Mouse (Mus musculus) forebrain, embryonic 12.5 days (tissue): ENCODE measurements at regions not wholly inside any gene's neighbourhood (a gene's known extent, or its start where the extent isn't known, plus 50 kb on each side); places are given as distances from the start of the nearest gene placed in this dataset.

Experiments
- ATAC-seq: fragments of 200-750 bp; cut with Nextera tagmentation; 2 replicates; pipeline ENCODE4 v1.8.0; 2017; ENCODE audit warnings: moderate TSS enrichment; ENCODE audit not compliant: low FRiP score
- H3K27ac ChIP-seq: fragments of 300-500 bp; sonication (generic); 2 replicates; pipeline ENCODE4 v1.5.1; 2016; ENCODE audit warnings: mild to moderate bottlenecking
- H3K27me3 ChIP-seq: fragments of 300-500 bp; sonication (generic); 2 replicates; pipeline ENCODE4 v1.6.1; 2016; ENCODE audit warnings: mild to moderate bottlenecking
- H3K36me3 ChIP-seq: fragments of 300-500 bp; sonication (generic); replicated peaks from 2 replicates; pipeline ENCODE4 v1.6.1; 2016; ENCODE audit warnings: mild to moderate bottlenecking
- H3K4me1 ChIP-seq: fragments of 300-500 bp; sonication (generic); 2 replicates; pipeline ENCODE4 v1.6.1; 2016
- H3K4me2 ChIP-seq: fragments of 300-500 bp; sonication (generic); 2 replicates; pipeline ENCODE4 v1.6.1; 2016; ENCODE audit warnings: mild to moderate bottlenecking, moderate library complexity
- H3K4me3 ChIP-seq: fragments of 300-500 bp; sonication (generic); replicated peaks from 2 replicates; pipeline ENCODE4 v1.5.1; 2016; ENCODE audit warnings: mild to moderate bottlenecking
- H3K9ac ChIP-seq: fragments of 300-500 bp; sonication (generic); 2 replicates; pipeline ENCODE4 v1.6.1; 2016; ENCODE audit warnings: mild to moderate bottlenecking
- H3K9me3 ChIP-seq: fragments of 300-500 bp; sonication (generic); 2 replicates; pipeline ENCODE4 v1.6.1; 2016
- WGBS: fragments of 180-500 bp; shearing (Covaris S2); methylation state at CpG from one replicate; pipeline ENCODE4 v1.1.7; 2016; 5-methylcytosine and 5-hydroxymethylcytosine counted together

GRCm38 (mm10) chr5:28709626-28710025 lies 242.6 kb upstream of the Shh start:
- no peaks in the 10 kb centered on the region for H3K27me3 ChIP-seq
- no peak overlapping the region for H3K4me3 ChIP-seq
- no peaks in the 10 kb centered on the region for H3K9me3 ChIP-seq
- ATAC-seq: no peak
- H3K4me1 ChIP-seq: no peaks in the 10 kb centered on the region
- no peak overlapping the region for H3K9ac ChIP-seq
- WGBS: 85% methylated on average over 2 of the region's 2 CpGs
- H3K36me3 ChIP-seq: no peaks in the 10 kb centered on the region
- H3K4me2 ChIP-seq: no peak overlapping the region
- no peak overlapping the region for H3K27ac ChIP-seq

- H3K4me2 ChIP-seq: no peak overlapping the region
- no peaks in the 10 kb centered on the region for H3K9me3 ChIP-seq
- ATAC-seq: no peak
- no peaks in the 10 kb centered on the region for H3K36me3 ChIP-seq
- 86% methylated on average over 1 of the region's 1 CpGs for WGBS
- no peaks in the 10 kb centered on the region for H3K27me3 ChIP-seq
- H3K4me1 ChIP-seq: no peaks in the 10 kb centered on the region
- H3K27ac ChIP-seq: no peak overlapping the region
- H3K4me3 ChIP-seq: no peak overlapping the region
- no peak overlapping the region for H3K9ac ChIP-seq
These were observed 237.3 kb upstream of the Shh start for GRCm38 (mm10) chr5:28704359-28704758.

DNA sequence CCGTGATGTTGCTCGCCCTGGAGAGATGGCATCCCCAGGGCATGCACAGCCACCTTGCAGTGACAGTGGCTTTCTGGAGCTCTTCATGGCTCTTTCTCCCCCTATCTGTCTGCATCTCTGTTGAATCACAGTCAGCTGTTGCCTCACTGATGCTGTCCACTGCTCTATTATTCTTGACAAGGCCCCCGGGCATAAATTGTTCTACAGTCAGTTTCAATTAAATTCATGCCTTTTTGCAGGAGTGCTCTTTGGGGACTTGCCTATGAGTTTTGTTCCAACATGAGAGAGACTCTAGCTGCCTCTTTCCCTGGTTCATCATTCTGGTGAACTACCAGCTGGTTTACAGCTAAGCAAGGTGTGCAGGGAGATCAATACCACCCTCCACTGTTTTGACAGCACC lies 229.9 kb upstream of the Shh start:
- Histone ChIP-seq H3K9ac (no peak overlapping the region), H3K27ac (no peak overlapping the region), H3K27me3 (no peaks in the 10 kb centered on the region), H3K4me3 (no peak overlapping the region), H3K4me1 (no peaks in the 10 kb centered on the region), H3K36me3 (no peaks in the 10 kb centered on the region), H3K9me3 (no peaks in the 10 kb centered on the region), H3K4me2 (no peak overlapping the region)
- 66% methylated on average over 3 of the region's 3 CpGs for WGBS
- no peak for ATAC-seq

- no peaks in the 10 kb centered on the region for H3K27me3 ChIP-seq
- no peak overlapping the region for H3K4me2 ChIP-seq
- 89% methylated on average over 6 of the region's 6 CpGs for WGBS
These were observed 223.1 kb upstream of the Shh start for GRCm38 (mm10) chr5:28690110-28690509.

GRCm38 (mm10) chr5:28689651-28690050 lies 222.6 kb upstream of the Shh start:
- ATAC-seq: no peak

More at GRCm38 (mm10) chr5:28690110-28690509, 223.1 kb upstream of the Shh start:
- no peak overlapping the region for H3K27ac ChIP-seq
- no peak for ATAC-seq
- no peaks in the 10 kb centered on the region for H3K9me3 ChIP-seq
- H3K36me3 ChIP-seq: no peaks in the 10 kb centered on the region
- H3K4me3 ChIP-seq: no peak overlapping the region
- no peak overlapping the region for H3K9ac ChIP-seq
- H3K4me1 ChIP-seq: no peaks in the 10 kb centered on the region

DNA sequence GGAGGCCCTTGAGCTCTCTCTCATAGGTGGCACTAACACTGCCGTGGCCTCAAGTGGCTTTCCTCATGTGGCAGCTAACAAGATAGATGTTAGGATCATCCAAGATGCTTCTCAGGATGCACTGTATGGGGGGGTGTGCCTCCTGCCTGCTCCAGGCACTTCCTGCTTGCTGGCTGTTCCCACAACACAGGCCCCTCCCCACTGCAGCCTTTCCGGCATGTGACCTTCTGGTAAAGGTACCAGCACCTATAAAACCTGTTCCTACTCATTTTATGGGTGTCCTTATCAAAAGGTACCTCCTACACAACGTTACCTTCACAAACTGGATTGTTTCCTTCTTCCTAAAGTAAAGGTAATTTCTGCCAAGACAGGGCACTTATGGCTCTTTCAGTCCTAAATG lies 222.1 kb upstream of the Shh start:
- H3K27ac ChIP-seq: no peak overlapping the region

More at GRCm38 (mm10) chr5:28689651-28690050, 222.6 kb upstream of the Shh start:
- Histone ChIP-seq H3K9ac (no peak overlapping the region), H3K36me3 (no peaks in the 10 kb centered on the region), H3K9me3 (no peaks in the 10 kb centered on the region), H3K27me3 (no peaks in the 10 kb centered on the region), H3K27ac (no peak overlapping the region), H3K4me3 (no peak overlapping the region), H3K4me1 (no peaks in the 10 kb centered on the region), H3K4me2 (no peak overlapping the region)
- WGBS: 82% methylated on average over 2 of the region's 2 CpGs

GRCm38 (mm10) chr5:28682821-28683220 lies 215.8 kb upstream of the Shh start:
- H3K4me3 ChIP-seq: no peak overlapping the region
- ATAC-seq: no peak
- H3K9me3 ChIP-seq: no peaks in the 10 kb centered on the region
- no peak overlapping the region for H3K9ac ChIP-seq
- 85% methylated on average over 6 of the region's 6 CpGs for WGBS
- H3K27ac ChIP-seq: no peak overlapping the region
- peaks cover 13% of the 10 kb centered on the region; the same call in 1 of the 2 replicates for H3K4me1 ChIP-seq
- no peaks in the 10 kb centered on the region for H3K36me3 ChIP-seq
- no peak overlapping the region for H3K4me2 ChIP-seq
- no peaks in the 10 kb centered on the region for H3K27me3 ChIP-seq

More for the DNA sequence above, 222.1 kb upstream of the Shh start:
- Histone ChIP-seq H3K9ac (no peak overlapping the region), H3K27me3 (no peaks in the 10 kb centered on the region), H3K36me3 (no peaks in the 10 kb centered on the region), H3K9me3 (no peaks in the 10 kb centered on the region), H3K4me3 (no peak overlapping the region), H3K4me2 (no peak overlapping the region), H3K4me1 (no peaks in the 10 kb centered on the region)
- no peak for ATAC-seq
- 85% methylated on average over 3 of the region's 3 CpGs for WGBS

GRCm38 (mm10) chr5:28680311-28680710 lies 213.3 kb upstream of the Shh start:
- peaks cover 13% of the 10 kb centered on the region; the same call in 1 of the 2 replicates for H3K4me1 ChIP-seq
- H3K9me3 ChIP-seq: no peaks in the 10 kb centered on the region
- no peak for ATAC-seq
- no peak overlapping the region for H3K27ac ChIP-seq
- no peaks in the 10 kb centered on the region for H3K36me3 ChIP-seq
- 95% methylated on average over 1 of the region's 1 CpGs for WGBS
- H3K9ac ChIP-seq: no peak overlapping the region
- no peaks in the 10 kb centered on the region for H3K27me3 ChIP-seq
- H3K4me3 ChIP-seq: no peak overlapping the region
- H3K4me2 ChIP-seq: no peak overlapping the region

- Histone ChIP-seq H3K4me2 (no peak overlapping the region), H3K36me3 (no peaks in the 10 kb centered on the region), H3K4me1 (peaks cover 13% of the 10 kb centered on the region; the same call in 1 of the 2 replicates), H3K27ac (no peak overlapping the region), H3K27me3 (no peaks in the 10 kb centered on the region), H3K4me3 (no peak overlapping the region), H3K9me3 (no peaks in the 10 kb centered on the region), H3K9ac (no peak overlapping the region)
- 86% methylated on average over 1 of the region's 1 CpGs for WGBS
- ATAC-seq: no peak
These were observed 212.7 kb upstream of the Shh start for GRCm38 (mm10) chr5:28679761-28680160.

DNA sequence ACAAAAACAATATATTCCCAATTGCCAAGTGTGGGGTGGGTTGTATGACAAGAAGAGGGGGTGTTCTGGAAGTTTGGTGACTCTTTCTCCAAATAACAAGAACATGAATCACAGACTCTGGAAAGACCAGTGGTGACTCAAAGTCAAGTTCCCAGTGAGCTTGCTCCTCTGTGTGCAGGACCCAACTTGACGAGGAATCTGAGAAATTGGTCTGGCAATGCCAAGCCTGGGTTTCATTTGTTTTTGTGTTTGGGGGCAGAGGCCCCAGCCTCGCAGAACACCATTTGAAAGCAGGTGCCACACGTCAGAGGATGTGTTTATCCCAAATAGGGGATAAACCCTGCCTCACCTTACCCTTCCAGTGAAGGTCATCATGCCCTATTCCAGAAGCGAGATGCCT lies 163.1 kb upstream of the Shh start:
- no peak overlapping the region for H3K4me3 ChIP-seq
- H3K9ac ChIP-seq: no peak overlapping the region
- no peak overlapping the region for H3K27ac ChIP-seq
- no peak overlapping the region for H3K4me2 ChIP-seq
- 89% methylated on average over 4 of the region's 4 CpGs for WGBS
- H3K4me1 ChIP-seq: no peaks in the 10 kb centered on the region
- no peaks in the 10 kb centered on the region for H3K27me3 ChIP-seq
- ATAC-seq: no peak
- no peaks in the 10 kb centered on the region for H3K9me3 ChIP-seq
- no peaks in the 10 kb centered on the region for H3K36me3 ChIP-seq

DNA sequence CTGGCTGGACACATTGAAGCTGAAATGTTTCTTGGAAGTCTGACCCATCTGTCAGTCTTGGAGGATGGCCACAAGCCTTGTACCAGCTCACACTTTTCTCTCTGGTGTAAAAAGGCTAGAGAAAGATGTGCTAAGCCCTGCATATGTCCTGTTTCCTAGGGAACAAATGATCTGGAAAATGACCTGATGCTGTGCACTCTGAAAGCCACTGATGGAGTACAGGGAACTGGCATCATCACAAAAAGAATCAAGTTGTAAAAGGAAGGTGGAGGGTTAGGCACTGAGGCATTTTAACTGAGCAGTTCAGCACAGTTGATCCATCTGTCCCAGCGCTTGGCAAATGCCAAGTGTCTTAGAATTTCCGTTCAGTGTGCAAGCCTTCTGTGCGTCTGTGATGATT lies 144.8 kb upstream of the Shh start:
- Histone ChIP-seq H3K27me3 (no peaks in the 10 kb centered on the region), H3K4me3 (no peak overlapping the region), H3K4me1 (no peaks in the 10 kb centered on the region), H3K9me3 (no peaks in the 10 kb centered on the region), H3K4me2 (no peak overlapping the region), H3K9ac (no peak overlapping the region), H3K36me3 (no peaks in the 10 kb centered on the region), H3K27ac (no peak overlapping the region)
- ATAC-seq: no peak
- 94% methylated on average over 3 of the region's 3 CpGs for WGBS

DNA sequence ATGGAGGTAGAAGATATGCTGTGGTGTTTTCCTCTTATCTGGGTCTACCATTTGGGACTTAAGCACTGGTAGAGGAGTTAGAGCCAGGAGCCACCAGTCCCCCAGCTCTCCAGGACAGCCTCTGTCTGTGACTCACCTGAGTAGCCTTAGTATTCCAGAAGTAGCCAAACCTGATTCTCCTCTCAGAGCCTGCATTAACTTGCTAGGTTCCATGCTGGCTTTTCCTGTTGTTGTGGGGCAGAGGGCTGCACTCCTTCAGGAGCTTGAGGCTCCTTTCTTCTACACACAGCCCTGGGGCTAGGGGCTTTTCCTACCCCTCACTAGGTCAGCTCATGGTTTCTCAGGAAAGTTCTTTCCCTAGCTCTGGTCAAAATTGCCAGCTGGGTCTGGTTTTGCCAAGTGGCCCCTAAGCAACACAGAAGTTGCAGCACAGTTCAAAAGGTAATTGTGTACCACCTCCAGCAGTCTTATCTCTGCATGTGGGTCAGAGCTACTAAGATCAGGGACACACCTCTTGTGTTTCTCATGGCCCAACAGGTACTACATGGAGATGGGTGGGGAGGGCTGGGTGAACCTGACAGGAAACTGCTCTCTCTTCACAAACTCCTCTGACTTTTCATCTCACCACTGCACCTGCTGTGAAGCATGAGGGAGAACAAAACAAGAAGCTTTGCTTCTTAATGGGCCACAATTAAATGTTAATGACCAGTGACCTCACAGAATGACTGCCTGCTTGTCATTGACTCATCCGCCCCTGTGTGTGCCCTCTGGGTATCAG lies 129.7 kb upstream of the Shh start:
- Histone ChIP-seq H3K4me2 (no peak overlapping the region), H3K27ac (no peak overlapping the region), H3K4me1 (no peaks in the 10 kb centered on the region), H3K9me3 (no peaks in the 10 kb centered on the region), H3K4me3 (no peak overlapping the region), H3K9ac (no peak overlapping the region), H3K27me3 (no peaks in the 10 kb centered on the region), H3K36me3 (no peaks in the 10 kb centered on the region)
- no peak for ATAC-seq
- WGBS: 16% methylated on average over 1 of the region's 1 CpGs

GRCm38 (mm10) chr5:28571347-28571998 lies 104.4 kb upstream of the Shh start:
- Histone ChIP-seq H3K4me1 (peaks cover 8% of the 10 kb centered on the region; the same call in 1 of the 2 replicates), H3K9ac (no peak overlapping the region), H3K36me3 (no peaks in the 10 kb centered on the region), H3K9me3 (no peaks in the 10 kb centered on the region), H3K4me2 (no peak overlapping the region), H3K27me3 (no peaks in the 10 kb centered on the region), H3K27ac (no peak overlapping the region), H3K4me3 (no peak overlapping the region)
- no peak for ATAC-seq
- 85% methylated on average over 5 of the region's 5 CpGs for WGBS
